Mouse (Mus musculus): ENCODE data around the gene Ggt6. TPM values are rescaled to one million over a fixed set of nuclear protein-coding genes. Genes with fewer than 3 reads are reported as not detected.

The Ggt6 gene
- polyA plus RNA-seq, 1 experiment, result 0.23 TPM

DNA sequence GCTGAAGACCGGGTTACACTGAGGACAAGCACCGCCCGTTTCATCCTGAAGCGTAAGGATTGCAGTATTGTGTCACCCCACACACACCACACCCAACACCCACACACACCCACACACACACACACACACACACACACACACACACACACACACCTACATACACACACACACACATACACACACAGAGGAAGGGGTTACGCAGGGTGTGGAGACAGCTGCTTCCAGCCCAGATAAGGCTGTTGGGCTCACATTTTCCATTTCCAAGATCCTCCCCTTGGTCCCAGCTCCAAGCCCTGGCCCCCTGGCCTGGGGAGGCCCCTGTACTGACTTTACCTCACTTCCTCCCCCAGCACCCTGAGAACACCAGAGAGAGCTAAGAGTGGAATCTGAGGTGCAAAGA is 18.7 kb upstream of the Ggt6 start:
- H3K4me1 ChIP-seq (ENCODE audit: control insufficient read depth, insufficient read depth, insufficient read length), result peaks cover 2% of the 10 kb centered on the region; the same call in 1 of the 2 replicates
- TF ChIP-seq POLR2A (IDR thresholded peaks at IDR 0.05; ENCODE audit: low read depth, low read length) (no peak), CTCF (IDR thresholded peaks at IDR 0.05; ENCODE audit: extremely low read depth, insufficient read depth, insufficient read length, insufficient replicate concordance) (no peak)
- no peak for DNase-seq (ENCODE audit: low read depth in 1 of 2, low spot score in 2 of 2)
- no peak overlapping the region for H3K4me3 ChIP-seq (ENCODE audit: extremely low read depth, insufficient read depth, insufficient read length)
- no peaks in the 10 kb centered on the region for H3K36me3 ChIP-seq (ENCODE audit: control insufficient read depth, insufficient read depth, low read length)
- 0 out of 2 replicates have a peak, but pooled peaks cover 2% of the 10 kb centered on the region for H3K27me3 ChIP-seq (ENCODE audit: control insufficient read depth, insufficient read depth, low read length)
- no peak overlapping the region for H3K27ac ChIP-seq (ENCODE audit: insufficient read depth, low read length)
- WGBS, result 76% methylated on average over 5 of the region's 5 CpGs

GRCm38 (mm10) chr11:72417376-72417775 is 17.9 kb upstream of the Ggt6 start:
- H3K4me1 ChIP-seq (ENCODE audit: control insufficient read depth, insufficient read depth, insufficient read length), result no peaks in the 10 kb centered on the region
- 80% methylated on average over 4 of the region's 4 CpGs for WGBS
- no peak for DNase-seq (ENCODE audit: low read depth in 1 of 2, low spot score in 2 of 2)
- H3K27me3 ChIP-seq (ENCODE audit: control insufficient read depth, insufficient read depth, low read length), result no peaks in the 10 kb centered on the region
- H3K36me3 ChIP-seq (ENCODE audit: control insufficient read depth, insufficient read depth, low read length), result no peaks in the 10 kb centered on the region
- no peak overlapping the region for H3K4me3 ChIP-seq (ENCODE audit: extremely low read depth, insufficient read depth, insufficient read length)
- no peak overlapping the region for H3K27ac ChIP-seq (ENCODE audit: insufficient read depth, low read length)
- TF ChIP-seq POLR2A (IDR thresholded peaks at IDR 0.05; ENCODE audit: low read depth, low read length) (no peak), CTCF (IDR thresholded peaks at IDR 0.05; ENCODE audit: extremely low read depth, insufficient read depth, insufficient read length, insufficient replicate concordance) (no peak)

DNA sequence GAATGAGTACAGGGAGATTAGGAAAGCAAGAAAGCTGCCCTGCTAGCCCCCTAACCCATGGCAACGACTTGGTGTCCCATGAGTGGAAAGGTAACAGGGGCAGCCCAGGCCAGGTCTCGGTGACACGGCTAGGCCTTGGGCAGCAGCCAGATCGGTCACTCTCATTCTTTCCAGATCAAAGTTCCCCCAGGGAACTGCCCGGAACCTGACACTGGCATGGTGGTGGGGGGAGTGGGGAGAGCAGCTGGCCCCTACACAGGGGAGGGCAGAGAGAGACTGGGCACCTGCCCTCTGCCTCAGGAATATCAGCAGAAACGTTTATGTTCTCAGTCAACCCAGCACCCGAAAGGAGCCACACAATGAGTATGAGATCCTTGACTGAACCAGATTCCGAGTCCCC is 17.1 kb upstream of the Ggt6 start:
- Histone ChIP-seq H3K36me3 (ENCODE audit: control insufficient read depth, insufficient read depth, low read length) (no peaks in the 10 kb centered on the region), H3K27me3 (ENCODE audit: control insufficient read depth, insufficient read depth, low read length) (no peaks in the 10 kb centered on the region), H3K4me1 (ENCODE audit: control insufficient read depth, insufficient read depth, insufficient read length) (no peaks in the 10 kb centered on the region), H3K27ac (ENCODE audit: insufficient read depth, low read length) (no peak overlapping the region), H3K4me3 (ENCODE audit: extremely low read depth, insufficient read depth, insufficient read length) (no peak overlapping the region)
- TF ChIP-seq POLR2A (IDR thresholded peaks at IDR 0.05; ENCODE audit: low read depth, low read length) (no peak), CTCF (IDR thresholded peaks at IDR 0.05; ENCODE audit: extremely low read depth, insufficient read depth, insufficient read length, insufficient replicate concordance) (no peak)
- WGBS, result 81% methylated on average over 8 of the region's 8 CpGs
- no peak for DNase-seq (ENCODE audit: low read depth in 1 of 2, low spot score in 2 of 2)

DNA sequence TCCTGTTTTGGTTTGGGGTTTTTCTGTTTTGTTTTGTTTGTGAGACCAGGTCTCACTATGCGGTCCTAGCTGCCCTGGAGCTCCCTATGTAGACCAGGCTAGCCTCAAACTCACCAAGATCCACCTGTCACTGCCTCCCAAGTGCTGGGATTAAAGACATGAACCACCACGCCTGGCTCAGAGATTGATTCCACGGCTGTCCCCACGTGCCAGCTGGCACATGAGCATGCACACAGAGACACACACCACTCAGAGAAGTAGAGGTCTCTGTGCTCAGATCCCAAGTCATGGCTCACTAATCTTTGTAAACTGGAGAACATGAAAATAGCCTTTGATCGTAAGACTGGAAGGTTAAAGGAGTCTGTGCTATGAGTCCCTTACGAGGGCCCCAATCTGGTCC is 16.3 kb upstream of the Ggt6 start:
- no peaks in the 10 kb centered on the region for H3K27me3 ChIP-seq (ENCODE audit: control insufficient read depth, insufficient read depth, low read length)

DNA sequence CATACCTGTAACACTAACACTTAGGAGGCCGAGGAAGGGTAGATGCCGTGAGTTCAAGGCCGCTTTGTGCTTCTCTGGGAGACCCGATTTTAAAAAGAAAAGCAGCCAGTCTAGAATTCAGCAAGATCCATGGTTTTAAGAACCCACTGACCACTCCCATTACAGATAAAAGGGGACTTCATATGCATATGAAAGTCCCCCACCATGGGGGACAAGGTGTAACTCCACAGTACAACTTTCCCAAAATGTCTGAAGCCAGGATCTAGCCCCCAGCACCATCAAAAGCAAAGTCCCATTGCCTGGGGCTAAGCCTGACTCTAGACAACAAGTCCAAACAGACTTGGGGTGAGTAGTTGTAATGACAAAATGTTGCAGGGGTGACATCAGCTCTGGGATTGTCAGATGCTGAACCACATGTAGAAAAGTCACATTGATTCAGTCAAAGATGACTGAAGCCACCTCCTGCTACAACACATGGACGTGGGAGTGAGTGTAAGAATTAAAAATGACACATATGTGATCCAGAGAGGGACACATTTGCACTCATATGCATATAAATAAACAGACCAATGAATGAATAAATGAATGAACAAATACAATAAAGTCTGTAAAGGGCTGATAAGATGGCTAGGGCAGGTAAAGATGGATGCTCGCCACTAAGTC is 14.7 kb upstream of the Ggt6 start:
- Histone ChIP-seq H3K27me3 (ENCODE audit: control insufficient read depth, insufficient read depth, low read length) (no peaks in the 10 kb centered on the region), H3K4me3 (ENCODE audit: extremely low read depth, insufficient read depth, insufficient read length) (no peak overlapping the region), H3K4me1 (ENCODE audit: control insufficient read depth, insufficient read depth, insufficient read length) (no peaks in the 10 kb centered on the region), H3K27ac (ENCODE audit: insufficient read depth, low read length) (no peak overlapping the region), H3K36me3 (ENCODE audit: control insufficient read depth, insufficient read depth, low read length) (no peaks in the 10 kb centered on the region)
- DNase-seq (ENCODE audit: low read depth in 1 of 2, low spot score in 2 of 2), result no peak
- TF ChIP-seq POLR2A (IDR thresholded peaks at IDR 0.05; ENCODE audit: low read depth, low read length), result no peak
- TF ChIP-seq CTCF (IDR thresholded peaks at IDR 0.05; ENCODE audit: extremely low read depth, insufficient read depth, insufficient read length, insufficient replicate concordance), result no peak
- WGBS, result 91% methylated on average over 6 of the region's 6 CpGs

More for the DNA sequence above, 16.3 kb upstream of the Ggt6 start:
- Histone ChIP-seq H3K4me3 (ENCODE audit: extremely low read depth, insufficient read depth, insufficient read length) (no peak overlapping the region), H3K27ac (ENCODE audit: insufficient read depth, low read length) (no peak overlapping the region), H3K36me3 (ENCODE audit: control insufficient read depth, insufficient read depth, low read length) (no peaks in the 10 kb centered on the region), H3K4me1 (ENCODE audit: control insufficient read depth, insufficient read depth, insufficient read length) (no peaks in the 10 kb centered on the region)
- TF ChIP-seq CTCF (IDR thresholded peaks at IDR 0.05; ENCODE audit: extremely low read depth, insufficient read depth, insufficient read length, insufficient replicate concordance) (no peak), POLR2A (IDR thresholded peaks at IDR 0.05; ENCODE audit: low read depth, low read length) (no peak)
- DNase-seq (ENCODE audit: low read depth in 1 of 2, low spot score in 2 of 2), result no peak
- WGBS, result 80% methylated on average over 6 of the region's 6 CpGs

DNA sequence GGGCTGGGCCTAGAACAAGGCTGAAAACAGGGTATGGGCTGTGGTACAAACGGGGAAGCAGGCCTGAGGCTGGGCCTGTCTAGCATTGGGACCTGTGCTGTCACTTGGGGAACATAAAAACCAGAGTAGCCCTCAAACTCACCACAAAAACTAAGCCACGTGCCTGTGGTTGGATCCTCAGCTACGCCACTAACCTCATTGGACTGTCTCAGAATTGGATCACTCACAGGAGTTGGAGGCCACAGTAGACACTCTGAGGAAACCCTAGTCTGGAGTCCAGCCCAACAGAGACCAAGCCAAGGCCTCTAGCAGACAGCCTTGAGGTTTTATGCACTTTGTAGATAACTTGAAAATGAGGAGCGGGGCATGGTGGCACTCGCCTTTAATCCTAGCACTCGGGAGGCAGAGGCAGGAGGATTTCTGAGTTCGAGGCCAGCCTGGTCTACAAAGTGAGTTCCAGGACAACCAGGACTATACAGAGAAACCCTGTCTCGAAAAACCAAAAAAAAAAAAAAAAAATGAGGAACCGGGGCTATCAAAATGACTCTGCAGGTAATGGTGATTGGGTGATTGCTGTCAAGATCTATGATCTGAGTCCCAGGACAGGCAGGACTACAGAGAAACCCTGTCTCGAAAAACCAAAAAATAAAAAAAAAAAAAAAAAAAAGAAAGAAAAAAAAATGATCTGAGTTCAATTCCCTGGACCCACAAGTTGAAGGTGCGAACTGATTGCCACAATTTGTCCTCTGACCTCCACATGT is 13.6 kb upstream of the Ggt6 start:
- Histone ChIP-seq H3K36me3 (ENCODE audit: control insufficient read depth, insufficient read depth, low read length) (no peaks in the 10 kb centered on the region), H3K27ac (ENCODE audit: insufficient read depth, low read length) (no peak overlapping the region), H3K27me3 (ENCODE audit: control insufficient read depth, insufficient read depth, low read length) (no peaks in the 10 kb centered on the region), H3K4me1 (ENCODE audit: control insufficient read depth, insufficient read depth, insufficient read length) (no peaks in the 10 kb centered on the region), H3K4me3 (ENCODE audit: extremely low read depth, insufficient read depth, insufficient read length) (no peak overlapping the region)
- TF ChIP-seq POLR2A (IDR thresholded peaks at IDR 0.05; ENCODE audit: low read depth, low read length) (no peak), CTCF (IDR thresholded peaks at IDR 0.05; ENCODE audit: extremely low read depth, insufficient read depth, insufficient read length, insufficient replicate concordance) (no peak)
- WGBS, result 56% methylated on average over 11 of the region's 11 CpGs
- no peak for DNase-seq (ENCODE audit: low read depth in 1 of 2, low spot score in 2 of 2)

DNA sequence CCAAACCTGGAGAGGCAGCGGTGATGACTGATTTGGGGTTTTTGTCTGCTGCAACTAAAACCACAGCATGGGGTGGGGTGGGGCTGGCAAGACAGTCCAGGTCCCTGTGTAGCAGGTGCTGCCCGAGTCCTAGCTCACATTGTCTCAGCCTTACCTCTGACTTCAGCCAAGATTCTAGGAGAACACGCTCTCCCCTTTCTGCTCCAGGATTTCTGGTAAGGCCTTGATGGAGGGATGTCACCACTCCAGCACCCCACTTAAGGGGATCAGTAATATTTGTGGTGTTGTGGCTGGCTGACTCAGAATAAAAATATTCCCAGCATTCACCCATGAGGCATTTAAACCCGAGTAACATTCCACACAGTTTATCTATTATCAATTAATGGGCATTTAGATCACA is 11.6 kb upstream of the Ggt6 start:
- Histone ChIP-seq H3K27me3 (ENCODE audit: control insufficient read depth, insufficient read depth, low read length) (no peaks in the 10 kb centered on the region), H3K36me3 (ENCODE audit: control insufficient read depth, insufficient read depth, low read length) (no peaks in the 10 kb centered on the region), H3K4me1 (ENCODE audit: control insufficient read depth, insufficient read depth, insufficient read length) (no peaks in the 10 kb centered on the region), H3K27ac (ENCODE audit: insufficient read depth, low read length) (no peak overlapping the region), H3K4me3 (ENCODE audit: extremely low read depth, insufficient read depth, insufficient read length) (no peak overlapping the region)
- TF ChIP-seq CTCF (IDR thresholded peaks at IDR 0.05; ENCODE audit: extremely low read depth, insufficient read depth, insufficient read length, insufficient replicate concordance) (no peak), POLR2A (IDR thresholded peaks at IDR 0.05; ENCODE audit: low read depth, low read length) (no peak)
- 59% methylated on average over 4 of the region's 4 CpGs for WGBS
- no peak for DNase-seq (ENCODE audit: low read depth in 1 of 2, low spot score in 2 of 2)

All from spleen, adult 2 months (tissue).